Mouse (Mus musculus) kidney, adult 8-10 months (tissue): ENCODE measurements around the gene Klhl33.
"Not testable (repeated sequence)": the region's sequence is repeated elsewhere in the genome, so short reads cannot be mapped to it uniquely, and the experiment has no call there.

ENCODE experiments used
- DNase-seq, 2 experiments: peaks; one replicate each; pipeline ENCODE4 v3.0.0; 2022

Klhl33 gene

DNA sequence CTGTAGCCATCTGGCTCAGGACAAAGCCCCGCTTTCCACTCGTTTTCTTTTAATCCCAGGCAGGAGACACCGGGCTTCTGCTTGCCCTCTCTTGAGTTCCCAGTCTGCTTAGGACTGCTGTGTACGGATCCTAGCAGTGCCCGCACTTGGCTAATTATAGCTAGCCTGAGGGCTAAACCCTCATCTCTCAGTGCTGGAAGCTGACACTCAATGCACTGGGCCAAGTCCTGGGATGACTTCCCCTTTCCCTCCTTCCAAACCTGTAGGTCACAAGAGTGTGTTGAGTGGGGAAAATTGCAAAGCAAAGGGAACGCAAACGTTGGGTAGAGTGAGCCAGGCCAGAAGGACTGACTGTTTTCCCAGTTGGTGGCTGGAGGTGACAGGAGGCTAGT, at the start of gene Klhl33:
Gene Klhl33 (minus strand): TSS at position 134 of the 392 bp plus-strand sequence.
- no peak for DNase-seq

DNA sequence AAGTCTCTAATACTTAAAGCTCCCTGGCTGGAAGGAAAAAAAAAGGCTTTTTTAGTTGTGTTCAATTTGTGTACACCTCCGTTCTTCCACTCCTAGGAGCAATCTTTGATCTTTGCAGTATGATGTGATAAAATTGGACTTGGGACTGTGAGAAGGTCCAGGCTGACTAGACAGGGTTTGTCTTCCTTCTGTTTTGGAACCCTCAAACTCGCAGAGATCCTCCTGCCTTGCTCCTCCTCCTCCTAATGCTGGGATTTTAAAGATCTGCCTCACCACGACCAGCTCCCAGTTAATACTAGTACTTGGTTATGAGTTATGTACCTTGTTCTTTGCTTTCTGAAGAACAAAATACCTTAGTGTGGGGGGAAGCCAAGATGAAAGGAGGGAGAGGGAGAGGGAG, 48.2 kb upstream of the Klhl33 start:
- not testable (repeated sequence) for DNase-seq

- DNase-seq: not testable (repeated sequence)
Observed at GRCm38 (mm10) chr14:50945081-50945480, 47.8 kb upstream of the Klhl33 start.

GRCm38 (mm10) chr14:50944668-50945033, 47.3 kb upstream of the Klhl33 start:
- DNase-seq: not testable (repeated sequence)

- peak; percentile 95 to 96 for DNase-seq
Observed at GRCm38 (mm10) chr14:50943932-50944667, 46.8 kb upstream of the Klhl33 start, which contains the start of gene Gm49342. Gene Gm49342, plus strand, starts transcription at chr14:50944517.

GRCm38 (mm10) chr14:50938940-50939339, 41.6 kb upstream of the Klhl33 start:
- DNase-seq: no peak

- no peak for DNase-seq
Observed at GRCm38 (mm10) chr14:50938119-50938908, 41.0 kb upstream of the Klhl33 start.

DNA sequence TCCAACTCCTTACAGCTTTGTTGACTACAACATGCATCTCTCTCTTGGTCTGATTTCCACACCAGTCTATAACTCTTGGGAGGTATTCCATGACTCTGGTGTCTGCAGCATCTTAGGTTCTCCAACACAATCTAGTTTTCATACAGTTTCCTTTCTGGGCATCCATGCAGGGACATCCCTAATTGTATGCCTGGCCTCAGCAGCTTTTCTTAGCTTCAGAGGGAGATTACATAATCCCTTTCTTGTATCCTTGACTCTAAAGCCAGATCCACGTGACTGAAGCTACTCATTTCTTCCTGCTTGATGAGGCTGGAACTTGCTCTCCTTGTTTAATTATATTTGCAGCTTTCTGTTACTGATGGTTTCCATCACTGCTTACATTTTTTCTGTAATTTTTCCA, 39.3 kb upstream of the Klhl33 start:
- no peak for DNase-seq

DNA sequence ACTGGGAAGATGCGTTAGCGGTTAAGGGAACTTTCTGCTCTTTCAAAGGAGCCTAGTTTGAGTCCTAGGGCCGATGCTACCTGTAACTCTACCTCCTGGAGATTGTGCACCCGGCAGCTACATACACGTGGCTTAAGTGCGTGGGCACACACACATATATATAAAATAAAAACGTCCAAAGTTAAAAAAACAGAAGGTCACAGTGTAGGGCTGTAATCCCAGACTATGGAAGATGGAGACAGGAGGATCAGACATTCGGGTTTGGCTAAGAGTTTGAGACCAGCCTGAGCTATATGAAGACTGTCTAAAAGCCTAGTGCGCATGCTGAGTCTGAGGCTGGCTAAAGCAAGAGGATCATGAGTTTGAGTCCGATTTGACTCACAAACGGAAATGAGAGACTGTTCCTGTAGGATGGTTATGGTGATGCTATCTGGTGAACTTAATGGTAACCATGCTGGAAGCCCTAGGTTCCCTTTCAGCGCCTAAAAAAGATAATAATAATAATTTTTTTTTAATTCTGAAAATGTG, 34.2 kb upstream of the Klhl33 start:
- no peak for DNase-seq

GRCm38 (mm10) chr14:50930754-50931492, 33.6 kb upstream of the Klhl33 start, which contains the start of the genes Pip4p1 and Pnp:
Gene Pip4p1, minus strand, starts transcription at chr14:50930856.
Gene Pnp, plus strand, starts transcription at chr14:50931082.
- peak; percentile 99 to 100 for DNase-seq

- peak; percentile 79 to 81 for DNase-seq
Observed at GRCm38 (mm10) chr14:50930377-50930753, 33.1 kb upstream of the Klhl33 start.

GRCm38 (mm10) chr14:50929951-50930350, 32.6 kb upstream of the Klhl33 start:
- no peak for DNase-seq

DNA sequence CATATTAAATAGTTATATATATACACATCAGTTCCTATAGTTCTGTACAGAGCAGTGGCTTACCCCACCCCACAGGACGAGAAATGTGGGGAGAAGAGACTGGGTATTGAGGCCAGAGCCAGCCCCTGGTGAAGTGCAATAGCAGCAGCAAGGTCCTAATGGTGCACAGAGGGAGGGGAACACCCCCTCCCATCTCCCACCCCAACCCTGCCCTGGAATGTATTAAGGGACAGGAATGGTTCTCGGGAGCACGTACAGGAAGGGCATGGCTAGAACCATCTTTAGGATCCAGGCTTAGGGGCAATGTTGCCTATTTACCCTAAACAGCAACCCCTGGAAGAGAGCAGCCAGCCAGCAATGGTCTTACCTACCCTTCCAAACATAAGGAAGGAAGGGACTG, 30.1 kb upstream of the Klhl33 start:
- DNase-seq: no peak

GRCm38 (mm10) chr14:50925111-50925920, 28.0 kb upstream of the Klhl33 start:
- DNase-seq: no peak

- DNase-seq: peak; percentile 97 to 98
Observed at GRCm38 (mm10) chr14:50924281-50925064, 27.2 kb upstream of the Klhl33 start, which contains the start of the genes Osgep and Apex1. Gene Osgep, minus strand, starts transcription at chr14:50924893. Gene Apex1, plus strand, starts transcription at chr14:50924968.

GRCm38 (mm10) chr14:50923437-50923836, 26.1 kb upstream of the Klhl33 start:
- DNase-seq: not testable (repeated sequence)

DNA sequence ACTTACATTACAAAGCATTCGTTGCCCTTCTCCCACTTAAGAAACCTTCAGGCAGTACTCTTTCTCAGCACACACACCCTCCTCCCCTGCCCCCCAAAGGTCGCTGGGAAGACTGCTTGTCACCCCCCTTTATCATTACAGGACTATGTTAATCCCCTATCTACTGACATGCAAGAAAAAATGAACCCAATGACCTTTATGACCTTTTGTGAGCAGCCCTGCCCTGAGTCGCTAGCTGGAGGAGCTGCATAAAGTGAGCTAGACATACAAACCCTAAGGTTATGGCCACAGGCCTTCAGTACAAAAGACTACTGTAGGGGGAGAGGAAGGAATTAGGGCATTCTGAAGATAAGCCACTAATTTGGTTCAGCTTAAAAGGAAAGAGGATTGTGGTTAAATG, 14.0 kb upstream of the Klhl33 start:
- no peak for DNase-seq

- no peak for DNase-seq
Observed at GRCm38 (mm10) chr14:50908126-50908525, 10.8 kb upstream of the Klhl33 start.

DNA sequence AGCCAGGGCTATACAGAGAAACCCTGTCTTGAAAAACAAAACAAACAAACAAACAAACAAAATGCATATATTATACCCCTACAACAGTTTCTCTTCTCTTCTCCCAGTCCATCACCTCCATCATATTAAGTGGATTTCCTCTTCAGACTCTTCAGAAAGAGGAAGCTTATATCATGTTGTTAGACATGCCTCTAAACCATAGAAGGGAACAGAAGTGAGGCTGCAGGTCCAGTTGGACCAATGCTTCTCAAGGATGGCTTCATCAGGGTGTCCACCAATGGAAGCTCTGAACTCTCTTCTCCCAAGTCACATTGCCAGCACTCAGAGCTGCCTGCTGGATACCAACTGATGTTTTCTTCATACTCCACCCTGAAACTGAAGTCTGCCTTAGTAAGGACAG, 8.0 kb upstream of the Klhl33 start:
- DNase-seq: not testable (repeated sequence)

GRCm38 (mm10) chr14:50904828-50905129, 7.5 kb upstream of the Klhl33 start:
- DNase-seq: no peak
